Mouse (Mus musculus) lung, embryonic 14.5 days (tissue): ENCODE data around the gene Adcy2. TPM values are rescaled to one million over a fixed set of nuclear protein-coding genes. Genes with fewer than 3 reads are reported as not detected.
A peak's percentile ranks its signal among the peaks of the same experiment; 100 is the strongest.

Experiments used
- ATAC-seq: fragments of 200-750 bp; cut with Nextera tagmentation; 2 replicates; pipeline ENCODE4 v1.8.0; 2017; ENCODE audit warnings: mild to moderate bottlenecking, moderate TSS enrichment, moderate library complexity; ENCODE audit not compliant: insufficient read depth
- DNase-seq: peaks from one replicate; pipeline ENCODE4 v3.0.0-alpha.2; 2015
- H3K27ac ChIP-seq: fragments of 300-500 bp; sonication (generic); 2 replicates; pipeline ENCODE4 v1.5.1; 2014; ENCODE audit warnings: low read depth, mild to moderate bottlenecking, moderate library complexity
- H3K27me3 ChIP-seq: fragments of 300-500 bp; sonication (generic); 2 replicates; pipeline ENCODE4 v1.6.1; 2014; ENCODE audit warnings: low read length, control low read depth; ENCODE audit not compliant: insufficient read depth
- H3K36me3 ChIP-seq: fragments of 300-500 bp; sonication (generic); 2 replicates; pipeline ENCODE4 v1.6.1; 2014; ENCODE audit warnings: control low read depth; ENCODE audit not compliant: insufficient read depth
- H3K4me1 ChIP-seq: fragments of 300-500 bp; sonication (generic); 2 replicates; pipeline ENCODE4 v1.6.1; 2014; ENCODE audit warnings: antibody characterized with exemption, control low read depth; ENCODE audit not compliant: insufficient read depth
- H3K4me2 ChIP-seq: fragments of 300-500 bp; sonication (generic); 2 replicates; pipeline ENCODE4 v1.6.1; 2014; ENCODE audit warnings: mild to moderate bottlenecking
- H3K4me3 ChIP-seq: fragments of 300-500 bp; sonication (generic); 2 replicates; pipeline ENCODE4 v1.5.1; 2014; ENCODE audit warnings: low read depth, low read length
- H3K9ac ChIP-seq: fragments of 300-500 bp; sonication (generic); 2 replicates; pipeline ENCODE4 v1.6.1; 2014
- H3K9me3 ChIP-seq: fragments of 300-500 bp; sonication (generic); 2 replicates; pipeline ENCODE4 v1.6.1; 2016; ENCODE audit warnings: low read depth, low read length, control low read depth
- CTCF ChIP-seq: IDR thresholded peaks from 2 replicates; pipeline ENCODE4 v1.5.1; 2016; ENCODE audit warnings: antibody characterized with exemption, low read depth
- whole genome bisulfite sequencing: fragments of 180-500 bp; shearing (Covaris S2); extraction: QIAGEN DNeasy Blood & Tissue Kit; methylation state at CpG from one replicate; pipeline ENCODE4 v1.1.7; 2014; 5-methylcytosine and 5-hydroxymethylcytosine counted together
- polyA plus RNA-seq: library from polyadenylated mRNA; unstranded; fragments of >200 nt; fragmentation: Nextera tagmentation; extraction: Ambion mirVana; gene quantifications from 2 replicates; pipeline ENCODE4 v1.2.1, GENCODE M21; 2014

Gene Adcy2
- polyA plus RNA-seq, 1 experiment from 2014 or later: 23.8 TPM

GRCm38 (mm10) chr13:68973143-68973542 is 26.2 kb downstream of the Adcy2 start:
- H3K9me3 ChIP-seq: no peaks in the 10 kb centered on the region
- TF ChIP-seq CTCF: no peak
- DNase-seq (no peak), ATAC-seq (no peak)
- peaks cover 10% of the 10 kb centered on the region; the same call in 1 of the 2 replicates for H3K36me3 ChIP-seq
- no peaks in the 10 kb centered on the region for H3K27me3 ChIP-seq
- no peak overlapping the region for H3K4me3 ChIP-seq
- no peak overlapping the region for H3K27ac ChIP-seq
- no peak overlapping the region for H3K4me2 ChIP-seq
- H3K4me1 ChIP-seq: no peaks in the 10 kb centered on the region
- H3K9ac ChIP-seq: no peak overlapping the region
- 41% methylated on average over 3 of the region's 3 CpGs for WGBS

- peak; percentile 27 for DNase-seq
- ATAC-seq: no peak
- no peak for TF ChIP-seq CTCF
- no peak overlapping the region for H3K27ac ChIP-seq
- no peaks in the 10 kb centered on the region for H3K4me1 ChIP-seq
- H3K4me3 ChIP-seq: no peak overlapping the region
- no peaks in the 10 kb centered on the region for H3K36me3 ChIP-seq
- no peak overlapping the region for H3K4me2 ChIP-seq
- WGBS: 66% methylated on average over 5 of the region's 5 CpGs
- no peaks in the 10 kb centered on the region for H3K27me3 ChIP-seq
- H3K9ac ChIP-seq: no peak overlapping the region
- no peaks in the 10 kb centered on the region for H3K9me3 ChIP-seq
These were observed 37.8 kb downstream of the Adcy2 start for GRCm38 (mm10) chr13:68961580-68961979.

GRCm38 (mm10) chr13:68960513-68960912 is 38.8 kb downstream of the Adcy2 start:
- no peak for ATAC-seq
- TF ChIP-seq CTCF: no peak

GRCm38 (mm10) chr13:68959406-68959805 is 39.9 kb downstream of the Adcy2 start:
- H3K27ac ChIP-seq: no peak overlapping the region
- no peak overlapping the region for H3K4me3 ChIP-seq
- H3K27me3 ChIP-seq: no peaks in the 10 kb centered on the region
- H3K4me2 ChIP-seq: no peak overlapping the region
- no peaks in the 10 kb centered on the region for H3K36me3 ChIP-seq
- no peaks in the 10 kb centered on the region for H3K4me1 ChIP-seq
- H3K9ac ChIP-seq: no peak overlapping the region
- DNase-seq: no peak
- H3K9me3 ChIP-seq: no peaks in the 10 kb centered on the region
- no peak for ATAC-seq
- TF ChIP-seq CTCF: no peak
- WGBS: 85% methylated on average over 4 of the region's 4 CpGs

More at GRCm38 (mm10) chr13:68960513-68960912, 38.8 kb downstream of the Adcy2 start:
- Histone ChIP-seq H3K36me3 (no peaks in the 10 kb centered on the region), H3K4me3 (no peak overlapping the region), H3K4me1 (no peaks in the 10 kb centered on the region), H3K9me3 (no peaks in the 10 kb centered on the region), H3K27ac (no peak overlapping the region), H3K4me2 (no peak overlapping the region), H3K9ac (no peak overlapping the region), H3K27me3 (no peaks in the 10 kb centered on the region)
- 72% methylated on average over 6 of the region's 6 CpGs for WGBS
- DNase-seq: no peak

GRCm38 (mm10) chr13:68942735-68943134 is 56.6 kb downstream of the Adcy2 start:
- Histone ChIP-seq H3K9me3 (no peaks in the 10 kb centered on the region), H3K27ac (no peak overlapping the region), H3K9ac (no peak overlapping the region), H3K4me1 (no peaks in the 10 kb centered on the region), H3K27me3 (no peaks in the 10 kb centered on the region), H3K4me2 (no peak overlapping the region), H3K36me3 (no peaks in the 10 kb centered on the region), H3K4me3 (no peak overlapping the region)
- 26% methylated on average over 2 of the region's 2 CpGs for WGBS
- no peak for TF ChIP-seq CTCF
- peak; percentile 58 for DNase-seq
- peak; percentile 74 for ATAC-seq

GRCm38 (mm10) chr13:68941429-68941828 is 57.9 kb downstream of the Adcy2 start:
- TF ChIP-seq CTCF: no peak
- H3K4me3 ChIP-seq: no peak overlapping the region
- no peaks in the 10 kb centered on the region for H3K4me1 ChIP-seq
- no peaks in the 10 kb centered on the region for H3K27me3 ChIP-seq
- no peak for ATAC-seq
- 84% methylated on average over 1 of the region's 1 CpGs for WGBS
- DNase-seq: no peak
- no peak overlapping the region for H3K9ac ChIP-seq
- H3K4me2 ChIP-seq: no peak overlapping the region
- H3K9me3 ChIP-seq: no peaks in the 10 kb centered on the region
- H3K36me3 ChIP-seq: no peaks in the 10 kb centered on the region
- no peak overlapping the region for H3K27ac ChIP-seq

- H3K4me3 ChIP-seq: no peak overlapping the region
- H3K27ac ChIP-seq: peak overlapping the region; percentile 67; the same call in 1 of the 2 replicates
- ATAC-seq: peak; percentile 67
- H3K9ac ChIP-seq: no peak overlapping the region
- 34% methylated on average over 1 of the region's 1 CpGs for WGBS
- H3K27me3 ChIP-seq: no peaks in the 10 kb centered on the region
- H3K9me3 ChIP-seq: no peaks in the 10 kb centered on the region
- H3K4me1 ChIP-seq: no peaks in the 10 kb centered on the region
- no peak overlapping the region for H3K4me2 ChIP-seq
- no peaks in the 10 kb centered on the region for H3K36me3 ChIP-seq
- DNase-seq: peak; percentile 52
- TF ChIP-seq CTCF: no peak
These were observed 67.1 kb downstream of the Adcy2 start for GRCm38 (mm10) chr13:68932283-68932647.
